Mouse (Mus musculus): ENCODE data around the gene Ubap2l. TPM values are rescaled to one million over a fixed set of nuclear protein-coding genes. Genes with fewer than 3 reads are reported as not detected.
A peak's percentile ranks its signal among the peaks of the same experiment; 100 is the strongest.

The Ubap2l gene
- polyA plus RNA-seq, 1 experiment from 2014 or later: 148 TPM

- Histone ChIP-seq H3K27me3 (no peaks in the 10 kb centered on the region), H3K9ac (no peak overlapping the region), H3K9me3 (no peaks in the 10 kb centered on the region), H3K4me1 (replicated peaks) (no peaks in the 10 kb centered on the region), H3K27ac (replicated peaks) (no peak overlapping the region), H3K4me2 (no peak overlapping the region), H3K36me3 (peaks cover 63% of the 10 kb centered on the region), H3K4me3 (no peak overlapping the region)
- WGBS: 63% methylated on average over 2 of the region's 2 CpGs
- no peak for ATAC-seq (ENCODE audit: low read depth)
Observed at GRCm38 (mm10) chr3:90062539-90062938, 10.1 kb upstream of the Ubap2l start.

- no peak for ATAC-seq (ENCODE audit: low read depth)
- H3K36me3 ChIP-seq: peaks cover 73% of the 10 kb centered on the region
- no peaks in the 10 kb centered on the region for H3K27me3 ChIP-seq
- H3K9ac ChIP-seq: no peak overlapping the region
- no peak overlapping the region for H3K4me2 ChIP-seq
- no peak overlapping the region for H3K27ac ChIP-seq (replicated peaks)
- no peak overlapping the region for H3K4me3 ChIP-seq
- no peaks in the 10 kb centered on the region for H3K9me3 ChIP-seq
- no peaks in the 10 kb centered on the region for H3K4me1 ChIP-seq (replicated peaks)
- WGBS: 89% methylated on average over 6 of the region's 6 CpGs
Observed at GRCm38 (mm10) chr3:90061549-90061948, 9.1 kb upstream of the Ubap2l start.

GRCm38 (mm10) chr3:90051441-90052350 lies 732 bp downstream of the Ubap2l start, which contains the start of gene 4933434E20Rik:
Gene 4933434E20Rik, plus strand, starts transcription at chr3:90051636.
- H3K9ac ChIP-seq: peak within 1 kb of the TSS; percentile 99
- H3K4me1 ChIP-seq (replicated peaks): peaks cover 46% of the 10 kb centered on the region
- H3K27me3 ChIP-seq: no peaks in the 10 kb centered on the region
- peak; percentile 82 for ATAC-seq (ENCODE audit: low read depth)
- H3K9me3 ChIP-seq: no peaks in the 10 kb centered on the region
- H3K36me3 ChIP-seq: peaks cover 28% of the 10 kb centered on the region
- WGBS: under 1% methylated on average over 41 of the region's 43 CpGs
- peak within 1 kb of the TSS; percentile 95 for H3K27ac ChIP-seq (replicated peaks)
- H3K4me2 ChIP-seq: peak within 1 kb of the TSS; percentile 85
- H3K4me3 ChIP-seq: peak within 1 kb of the TSS; percentile 89

GRCm38 (mm10) chr3:90049691-90050090 lies 2.7 kb downstream of the Ubap2l start:
- Histone ChIP-seq H3K9me3 (no peaks in the 10 kb centered on the region), H3K36me3 (peaks cover 28% of the 10 kb centered on the region), H3K4me3 (no peak overlapping the region), H3K4me1 (replicated peaks) (peaks cover 31% of the 10 kb centered on the region), H3K9ac (no peak overlapping the region), H3K27ac (replicated peaks) (no peak overlapping the region), H3K4me2 (no peak overlapping the region), H3K27me3 (no peaks in the 10 kb centered on the region)
- ATAC-seq (ENCODE audit: low read depth): no peak
- WGBS: 71% methylated on average over 3 of the region's 3 CpGs

GRCm38 (mm10) chr3:90036263-90036662 lies 16.2 kb downstream of the Ubap2l start:
- Histone ChIP-seq H3K9me3 (no peaks in the 10 kb centered on the region), H3K9ac (no peak overlapping the region), H3K27me3 (no peaks in the 10 kb centered on the region), H3K4me3 (no peak overlapping the region), H3K4me2 (no peak overlapping the region), H3K4me1 (replicated peaks) (no peaks in the 10 kb centered on the region), H3K27ac (replicated peaks) (no peak overlapping the region), H3K36me3 (peaks cover 83% of the 10 kb centered on the region)
- WGBS: 97% methylated on average over 1 of the region's 1 CpGs
- no peak for ATAC-seq (ENCODE audit: low read depth)

GRCm38 (mm10) chr3:90034653-90035052 lies 17.8 kb downstream of the Ubap2l start:
- H3K9ac ChIP-seq: no peak overlapping the region
- H3K4me3 ChIP-seq: no peak overlapping the region
- no peak overlapping the region for H3K27ac ChIP-seq (replicated peaks)
- H3K4me1 ChIP-seq (replicated peaks): no peaks in the 10 kb centered on the region
- 90% methylated on average over 2 of the region's 2 CpGs for WGBS
- H3K4me2 ChIP-seq: no peak overlapping the region
- no peaks in the 10 kb centered on the region for H3K9me3 ChIP-seq
- ATAC-seq (ENCODE audit: low read depth): no peak
- H3K36me3 ChIP-seq: peaks cover 88% of the 10 kb centered on the region
- H3K27me3 ChIP-seq: no peaks in the 10 kb centered on the region

GRCm38 (mm10) chr3:90016626-90017025 lies 35.8 kb downstream of the Ubap2l start:
- no peak overlapping the region for H3K9ac ChIP-seq
- H3K27ac ChIP-seq (replicated peaks): no peak overlapping the region
- no peak overlapping the region for H3K4me2 ChIP-seq
- H3K36me3 ChIP-seq: peaks cover 97% of the 10 kb centered on the region
- H3K27me3 ChIP-seq: no peaks in the 10 kb centered on the region
- ATAC-seq (ENCODE audit: low read depth): no peak
- H3K9me3 ChIP-seq: no peaks in the 10 kb centered on the region
- WGBS: 96% methylated on average over 4 of the region's 4 CpGs
- no peaks in the 10 kb centered on the region for H3K4me1 ChIP-seq (replicated peaks)
- H3K4me3 ChIP-seq: no peak overlapping the region

- Histone ChIP-seq H3K9me3 (no peaks in the 10 kb centered on the region), H3K4me1 (replicated peaks) (no peaks in the 10 kb centered on the region), H3K36me3 (peaks cover 97% of the 10 kb centered on the region), H3K27ac (replicated peaks) (no peak overlapping the region), H3K9ac (no peak overlapping the region), H3K4me2 (no peak overlapping the region), H3K27me3 (no peaks in the 10 kb centered on the region), H3K4me3 (no peak overlapping the region)
- ATAC-seq (ENCODE audit: low read depth): no peak
- 91% methylated on average over 2 of the region's 2 CpGs for WGBS
Observed at GRCm38 (mm10) chr3:90010291-90010690, 42.1 kb downstream of the Ubap2l start.

- WGBS: 61% methylated on average over 3 of the region's 3 CpGs
- Histone ChIP-seq H3K9me3 (no peaks in the 10 kb centered on the region), H3K4me2 (no peak overlapping the region), H3K27ac (replicated peaks) (no peak overlapping the region), H3K4me1 (replicated peaks) (peaks cover 5% of the 10 kb centered on the region), H3K9ac (no peak overlapping the region), H3K27me3 (no peaks in the 10 kb centered on the region), H3K36me3 (peaks cover 84% of the 10 kb centered on the region), H3K4me3 (no peak overlapping the region)
- ATAC-seq (ENCODE audit: low read depth): no peak
Observed at GRCm38 (mm10) chr3:90004091-90004796, 48.2 kb downstream of the Ubap2l start.

- no peak overlapping the region for H3K9ac ChIP-seq
- peaks cover 55% of the 10 kb centered on the region for H3K36me3 ChIP-seq
- WGBS: 86% methylated on average over 4 of the region's 4 CpGs
- peaks cover 22% of the 10 kb centered on the region for H3K4me1 ChIP-seq (replicated peaks)
- H3K27me3 ChIP-seq: no peaks in the 10 kb centered on the region
- ATAC-seq (ENCODE audit: low read depth): no peak
- H3K9me3 ChIP-seq: no peaks in the 10 kb centered on the region
- H3K4me2 ChIP-seq: peak overlapping the region; percentile 91; the same call in 1 of the 2 replicates
- no peak overlapping the region for H3K27ac ChIP-seq (replicated peaks)
- no peak overlapping the region for H3K4me3 ChIP-seq
Observed at GRCm38 (mm10) chr3:89999830-90000229, 52.6 kb downstream of the Ubap2l start.

GRCm38 (mm10) chr3:89999090-89999489 lies 53.3 kb downstream of the Ubap2l start:
- Histone ChIP-seq H3K4me2 (peak overlapping the region; percentile 91), H3K27me3 (no peaks in the 10 kb centered on the region), H3K36me3 (peaks cover 54% of the 10 kb centered on the region), H3K9ac (peak overlapping the region; percentile 84), H3K27ac (replicated peaks) (peak overlapping the region; percentile 91), H3K4me3 (peak overlapping the region; percentile 76), H3K9me3 (no peaks in the 10 kb centered on the region), H3K4me1 (replicated peaks) (peaks cover 22% of the 10 kb centered on the region)
- peak; percentile 37 for ATAC-seq (ENCODE audit: low read depth)
- WGBS: 13% methylated on average over 8 of the region's 8 CpGs

GRCm38 (mm10) chr3:89998612-89999054 lies 53.8 kb downstream of the Ubap2l start, which contains the start of gene Hax1:
Gene Hax1, minus strand, starts transcription at chr3:89998780.
- H3K9ac ChIP-seq: peak within 1 kb of the TSS; percentile 84
- peaks cover 54% of the 10 kb centered on the region for H3K36me3 ChIP-seq
- 0% methylated on average over 26 of the region's 26 CpGs for WGBS
- peak; percentile 96 for ATAC-seq (ENCODE audit: low read depth)
- no peaks in the 10 kb centered on the region for H3K27me3 ChIP-seq
- no peaks in the 10 kb centered on the region for H3K9me3 ChIP-seq
- peaks cover 22% of the 10 kb centered on the region for H3K4me1 ChIP-seq (replicated peaks)
- peak within 1 kb of the TSS; percentile 91 for H3K4me2 ChIP-seq
- peak within 1 kb of the TSS; percentile 91 for H3K27ac ChIP-seq (replicated peaks)
- peak within 1 kb of the TSS; percentile 76 for H3K4me3 ChIP-seq

Data from neural tube, embryonic 13.5 days (tissue).